Mouse (Mus musculus) mature B cell (primary cell): ENCODE data around the gene Ankfn1.

Experiments used
- in situ Hi-C: fragments of 300-500 bp; cut with MboI; formaldehyde crosslinking; loops from 2 replicates; pipeline ENCODE4 v1.14.3; 2019

The Ankfn1 gene

GRCm38 (mm10) chr11:89465381-89465780 lies 312.1 kb downstream of the Ankfn1 start:
- in situ Hi-C loops = no loop called here

GRCm38 (mm10) chr11:89462216-89462615 lies 315.2 kb downstream of the Ankfn1 start:
- in situ Hi-C loops = no loop called here

- in situ Hi-C loops = no loop called here
Measured at GRCm38 (mm10) chr11:89459437-89459836, 318.0 kb downstream of the Ankfn1 start.

- in situ Hi-C loops = no loop called here
Measured at GRCm38 (mm10) chr11:89455647-89456231, 321.7 kb downstream of the Ankfn1 start.

GRCm38 (mm10) chr11:89454702-89455101 lies 322.8 kb downstream of the Ankfn1 start:
- in situ Hi-C loops = no loop called here

- in situ Hi-C loops = no loop called here
Measured at GRCm38 (mm10) chr11:89452862-89453261, 324.6 kb downstream of the Ankfn1 start.

- in situ Hi-C loops = no loop called here
Measured at GRCm38 (mm10) chr11:89450406-89450805, 327.0 kb downstream of the Ankfn1 start.

- in situ Hi-C loops = no loop called here
Measured at GRCm38 (mm10) chr11:89448986-89449385, 328.5 kb downstream of the Ankfn1 start.

- in situ Hi-C loops = no loop called here
Measured at GRCm38 (mm10) chr11:89447477-89447876, 330.0 kb downstream of the Ankfn1 start.

- in situ Hi-C loops = no loop called here
Measured at GRCm38 (mm10) chr11:89440566-89440965, 336.9 kb downstream of the Ankfn1 start.

GRCm38 (mm10) chr11:89424358-89424757 lies 353.1 kb downstream of the Ankfn1 start:
- in situ Hi-C loops = no loop called here

- in situ Hi-C loops = no loop called here
Measured at GRCm38 (mm10) chr11:89422637-89423036, 354.8 kb downstream of the Ankfn1 start.

- in situ Hi-C loops = no loop called here
Measured at GRCm38 (mm10) chr11:89420767-89421438, 356.6 kb downstream of the Ankfn1 start.

GRCm38 (mm10) chr11:89419863-89420262 lies 357.6 kb downstream of the Ankfn1 start:
- in situ Hi-C loops = no loop called here

- in situ Hi-C loops = no loop called here
Measured at GRCm38 (mm10) chr11:89418644-89419043, 358.8 kb downstream of the Ankfn1 start.

GRCm38 (mm10) chr11:89416769-89417168 lies 360.7 kb downstream of the Ankfn1 start:
- in situ Hi-C loops = no loop called here

GRCm38 (mm10) chr11:89408774-89409173 lies 368.7 kb downstream of the Ankfn1 start:
- in situ Hi-C loops = no loop called here

GRCm38 (mm10) chr11:89404489-89404888 lies 373.0 kb downstream of the Ankfn1 start:
- in situ Hi-C loops = no loop called here

- in situ Hi-C loops = no loop called here
Measured at GRCm38 (mm10) chr11:89403436-89403835, 374.0 kb downstream of the Ankfn1 start.

- in situ Hi-C loops = no loop called here
Measured at GRCm38 (mm10) chr11:89388851-89389250, 388.6 kb downstream of the Ankfn1 start.

GRCm38 (mm10) chr11:89382634-89383009 lies 394.8 kb downstream of the Ankfn1 start:
- in situ Hi-C loops = no loop called here

- in situ Hi-C loops = no loop called here
Measured at GRCm38 (mm10) chr11:89381782-89382633, 395.4 kb downstream of the Ankfn1 start.

GRCm38 (mm10) chr11:89370941-89371340 lies 406.5 kb downstream of the Ankfn1 start:
- in situ Hi-C loops = no loop called here
